Mouse (Mus musculus) neural tube, embryonic 11.5 days (tissue): ENCODE measurements around the gene Nif3l1. TPM values are rescaled to one million over a fixed set of nuclear protein-coding genes. Genes with fewer than 3 reads are reported as not detected.

ENCODE experiments used
- ATAC-seq: fragments of 200-750 bp; cut with Nextera tagmentation; 2 replicates; pipeline ENCODE4 v1.8.0; 2017; ENCODE audit warnings: moderate number of reproducible peaks, mild to moderate bottlenecking, moderate TSS enrichment, moderate library complexity; ENCODE audit not compliant: insufficient read depth, low FRiP score, low TSS enrichment
- DNase-seq: peaks from one replicate; pipeline ENCODE4 v3.0.0-alpha.2; 2015; ENCODE audit warnings: low spot score
- H3K27ac ChIP-seq: fragments of 300-500 bp; sonication (generic); 2 replicates; pipeline ENCODE4 v1.5.1; 2014; ENCODE audit warnings: low read depth, mild to moderate bottlenecking, low read length
- H3K27me3 ChIP-seq: fragments of 300-500 bp; sonication (generic); 2 replicates; pipeline ENCODE4 v1.6.1; 2014; ENCODE audit warnings: mild to moderate bottlenecking, low read length, mixed read lengths; ENCODE audit not compliant: control insufficient read depth, insufficient read depth
- H3K36me3 ChIP-seq: fragments of 300-500 bp; sonication (generic); 2 replicates; pipeline ENCODE4 v1.6.1; 2014; ENCODE audit warnings: mild to moderate bottlenecking, low read length, moderate library complexity, mixed read lengths; ENCODE audit not compliant: control insufficient read depth, insufficient read depth
- H3K4me1 ChIP-seq: fragments of 300-500 bp; sonication (generic); 2 replicates; pipeline ENCODE4 v1.6.1; 2014; ENCODE audit warnings: low read length, mixed read lengths; ENCODE audit not compliant: control insufficient read depth, insufficient read depth
- H3K4me2 ChIP-seq: fragments of 300-500 bp; sonication (generic); 2 replicates; pipeline ENCODE4 v1.6.1; 2014; ENCODE audit warnings: low read depth, mild to moderate bottlenecking, moderate library complexity
- H3K4me3 ChIP-seq: fragments of 300-500 bp; sonication (generic); 2 replicates; pipeline ENCODE4 v1.5.1; 2014; ENCODE audit warnings: low read depth, low read length
- H3K9ac ChIP-seq: fragments of 300-500 bp; sonication (generic); 2 replicates; pipeline ENCODE4 v1.6.1; 2014; ENCODE audit warnings: mild to moderate bottlenecking, low read length
- H3K9me3 ChIP-seq: fragments of 300-500 bp; sonication (generic); 2 replicates; pipeline ENCODE4 v1.6.1; 2016; ENCODE audit warnings: low read length; ENCODE audit not compliant: control insufficient read depth
- WGBS: fragments of 180-500 bp; shearing (Covaris S2); extraction: QIAGEN DNeasy Blood & Tissue Kit; methylation state at CpG from one replicate; pipeline ENCODE4 v1.1.7; 2014; 5-methylcytosine and 5-hydroxymethylcytosine counted together
- polyA plus RNA-seq: library from polyadenylated mRNA; unstranded; fragments of >200 nt; fragmentation: Nextera tagmentation; extraction: Ambion mirVana; gene quantifications from 2 replicates; pipeline ENCODE4 v1.2.1, GENCODE M21; 2014

Nif3l1 gene
- polyA plus RNA-seq, 1 experiment from 2014 or later = 68.5 TPM

DNA sequence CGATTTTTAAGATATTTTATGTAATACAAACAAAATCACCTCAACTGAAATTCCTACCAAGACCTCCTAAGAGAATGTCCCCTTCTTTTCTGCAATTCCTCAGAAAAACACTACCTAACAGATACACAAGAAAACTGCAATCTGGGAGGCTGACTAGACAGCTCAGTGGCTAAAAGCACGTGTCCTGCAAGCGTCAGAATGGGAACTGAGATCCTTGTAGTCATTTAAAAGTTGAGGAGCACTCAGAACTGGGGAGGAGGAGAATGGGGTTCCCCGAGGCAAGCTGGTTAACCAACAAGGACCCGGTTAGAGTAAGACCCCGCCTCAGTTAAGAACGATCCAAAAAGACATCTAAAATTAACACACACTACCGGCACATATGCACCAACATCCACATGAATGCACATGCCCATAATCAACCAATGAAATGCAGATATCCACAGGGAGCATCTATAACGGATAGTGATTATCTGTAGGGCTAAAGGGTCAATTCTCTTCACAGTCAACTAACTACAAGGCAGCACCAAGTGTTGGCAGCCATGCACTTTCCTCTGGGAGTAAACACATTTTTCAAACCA, 58.9 kb downstream of the Nif3l1 start:
- H3K4me3 ChIP-seq = peak overlapping the region; percentile 78
- DNase-seq (no peak), ATAC-seq (no peak)
- peak overlapping the region; percentile 86 for H3K9ac ChIP-seq
- peaks cover 7% of the 10 kb centered on the region; the same call in 1 of the 2 replicates for H3K9me3 ChIP-seq
- peak overlapping the region; percentile 73 for H3K4me2 ChIP-seq
- H3K36me3 ChIP-seq = peaks cover 5% of the 10 kb centered on the region; the same call in 1 of the 2 replicates
- H3K27me3 ChIP-seq = no peaks in the 10 kb centered on the region
- peaks cover 11% of the 10 kb centered on the region for H3K4me1 ChIP-seq
- no peak overlapping the region for H3K27ac ChIP-seq
- 34% methylated on average over 9 of the region's 9 CpGs for WGBS

DNA sequence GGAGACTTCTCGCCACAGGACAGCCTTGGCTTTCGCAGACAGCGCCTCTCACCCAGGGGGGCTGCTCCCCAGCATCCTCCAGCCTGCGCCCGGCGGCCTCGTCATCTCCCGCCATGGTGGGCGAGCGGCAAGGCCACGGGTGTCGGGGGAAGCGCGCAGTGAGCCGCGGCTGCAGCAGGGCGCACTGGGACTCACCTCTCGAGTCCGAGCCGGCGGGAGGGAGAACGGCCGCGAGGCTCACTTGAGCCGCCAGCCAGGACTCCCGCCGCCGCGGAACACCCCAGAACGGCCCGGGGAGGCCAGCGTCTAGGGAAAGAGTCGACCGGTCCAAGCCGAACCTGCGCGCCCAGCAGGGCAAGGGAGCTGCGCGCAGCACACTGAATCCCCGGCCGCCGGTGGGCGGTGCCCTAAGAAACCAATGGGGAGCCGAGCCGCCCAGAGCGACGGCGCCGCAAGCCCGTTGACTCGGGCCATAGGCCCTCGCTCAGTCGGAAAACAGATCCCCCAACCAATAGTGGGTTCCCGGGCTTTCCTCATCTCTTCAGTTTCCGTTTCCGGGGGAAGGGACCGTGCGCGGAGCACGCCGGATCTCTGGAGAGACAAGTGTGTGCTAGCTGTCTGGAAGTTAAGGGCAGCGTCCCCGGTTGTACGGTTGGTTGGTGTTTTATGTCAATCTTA, 59.8 kb downstream of the Nif3l1 start, which contains the start of gene Orc2:
Gene Orc2, minus strand, starts transcription at position 533 of the 678 bp plus-strand sequence.
- WGBS = under 1% methylated on average over 64 of the region's 64 CpGs
- Histone ChIP-seq H3K4me2 (peak within 1 kb of the TSS; percentile 73), H3K27me3 (no peaks in the 10 kb centered on the region), H3K27ac (no peak within 1 kb of the TSS), H3K4me1 (peaks cover 11% of the 10 kb centered on the region), H3K9me3 (peaks cover 7% of the 10 kb centered on the region; the same call in 1 of the 2 replicates), H3K9ac (peak within 1 kb of the TSS; percentile 86), H3K36me3 (peaks cover 5% of the 10 kb centered on the region; the same call in 1 of the 2 replicates), H3K4me3 (peak within 1 kb of the TSS; percentile 78)
- peak; percentile 100 for ATAC-seq
- peak; percentile 95 for DNase-seq

GRCm38 (mm10) chr1:58507249-58507648, 62.3 kb downstream of the Nif3l1 start:
- no peak overlapping the region for H3K4me2 ChIP-seq
- peaks cover 7% of the 10 kb centered on the region; the same call in 1 of the 2 replicates for H3K9me3 ChIP-seq
- 99% methylated on average over 3 of the region's 3 CpGs for WGBS
- peaks cover 11% of the 10 kb centered on the region for H3K4me1 ChIP-seq
- H3K4me3 ChIP-seq = no peak overlapping the region
- no peak overlapping the region for H3K27ac ChIP-seq
- DNase-seq (no peak), ATAC-seq (no peak)
- no peaks in the 10 kb centered on the region for H3K27me3 ChIP-seq
- no peaks in the 10 kb centered on the region; the same call in 1 of the 2 replicates for H3K36me3 ChIP-seq
- no peak overlapping the region for H3K9ac ChIP-seq

Other genes starting within 250 kb of the Nif3l1 start
- 0.04 TPM in 1 of 2 replicates, not detected in the other for gene Aox4, start 234.8 kb upstream of the Nif3l1 start, polyA plus RNA-seq
- gene Aox2, start 166.8 kb upstream of the Nif3l1 start, polyA plus RNA-seq = not detected in 2 replicates
- gene Bzw1, start 52.3 kb upstream of the Nif3l1 start, polyA plus RNA-seq = 535 and 540 TPM in 2 replicates
- gene Clk1, start 21.1 kb upstream of the Nif3l1 start, polyA plus RNA-seq = 146 and 155 TPM in 2 replicates
- gene Ppil3, start 335 bp downstream of the Nif3l1 start, polyA plus RNA-seq = 60.0 and 67.6 TPM in 2 replicates
- gene Orc2, start 60.0 kb downstream of the Nif3l1 start, polyA plus RNA-seq = 41.9 and 49.0 TPM in 2 replicates
- 7.0 and 8.6 TPM in 2 replicates for gene Fam126b, start 141.2 kb downstream of the Nif3l1 start, polyA plus RNA-seq
- gene Ndufb3, start 141.2 kb downstream of the Nif3l1 start, polyA plus RNA-seq = 142 and 154 TPM in 2 replicates